In genomic region chr9:77636450-77636951, GRCm38 (mm10) we compare ENCODE assay signal across 9 mouse cellular contexts. TPM values are rescaled to one million over a fixed set of nuclear protein-coding genes. Genes with fewer than 3 reads are reported as not detected.
A peak's percentile ranks its signal among the peaks of the same experiment; 100 is the strongest.
DNase-seq lines count a peak whose midpoint lies in the region; ATAC-seq and TF ChIP-seq lines count a peak whose summit lies in the region.
"Had no signal": no experiment of that assay in that cellular context is flagged by ENCODE, and none has a peak within 500 bp of the region (broad histone marks: within the 10 kb centered on the region; RNA-seq: fewer than 3 reads in every experiment).

TSS of gene Klhl31 (plus strand) at chr9:77636500.

- ATAC-seq in kidney, embryonic 16.5 days (ENCODE audit: low FRiP score, low TSS enrichment): peak; percentile 42; the same call in 1 of the 2 replicates
- ATAC-seq in liver, embryonic 11.5 days (replicated peaks; ENCODE audit: low FRiP score): no peak

- WGBS in embryonic facial prominence, embryonic 10.5 days: 55% methylated on average over 10 of the region's 10 CpGs
- WGBS in heart, embryonic 10.5 days: 19% methylated on average over 10 of the region's 10 CpGs
- WGBS in kidney, embryonic 16.5 days: 24% methylated on average over 10 of the region's 10 CpGs
- WGBS in liver, embryonic 11.5 days: 36% methylated on average over 10 of the region's 10 CpGs

- peak; percentile 49 for DNase-seq in Muller cell, postnatal 12 days (ENCODE audit: inconsistent ontology term)
- DNase-seq in embryonic facial prominence, embryonic 10.5 days (ENCODE audit: low spot score): peak; percentile 12
- peak; percentile 84 for DNase-seq in heart, embryonic 10.5 days (ENCODE audit: low spot score)
- no peak for DNase-seq in left cerebral cortex, adult 2 months (ENCODE audit: extremely low spot score in 1 of 2, low spot score in 2 of 2)
- no peak for DNase-seq in urinary bladder, postnatal 4 days (ENCODE audit: low spot score in 2 of 2)
- DNase-seq in liver, embryonic 11.5 days (ENCODE audit: low spot score): no peak
- DNase-seq: right cerebral cortex, postnatal 25 days had no signal

- H3K4me2 ChIP-seq in kidney, embryonic 16.5 days (replicated peaks; ENCODE audit: low read depth, low read length): peak within 1 kb of the TSS; percentile 20
- no peak within 1 kb of the TSS for H3K4me2 ChIP-seq in liver, embryonic 11.5 days
- H3K4me2 ChIP-seq: limb, embryonic 12.5 days had no signal

- H3K27ac ChIP-seq in embryonic facial prominence, embryonic 10.5 days (replicated peaks): no peak within 1 kb of the TSS; the same call in 1 of the 2 replicates
- peak within 1 kb of the TSS; percentile 89 for H3K27ac ChIP-seq in heart, embryonic 10.5 days
- no peak within 1 kb of the TSS for H3K27ac ChIP-seq in kidney, embryonic 16.5 days (ENCODE audit: low read length)
- no peak within 1 kb of the TSS for H3K27ac ChIP-seq in left cerebral cortex, adult 2 months
- H3K27ac ChIP-seq in liver, embryonic 11.5 days (ENCODE audit: low read depth, low read length): no peak within 1 kb of the TSS
- H3K27ac ChIP-seq: limb, embryonic 12.5 days had no signal

- TF ChIP-seq CTCF in left cerebral cortex, adult 2 months (IDR thresholded peaks at IDR 0.05): no peak

- peaks cover 5% of the 10 kb centered on the region for H3K4me1 ChIP-seq in embryonic facial prominence, embryonic 10.5 days
- H3K4me1 ChIP-seq in heart, embryonic 10.5 days: 0 out of 2 replicates have a peak, but pooled peaks cover 7% of the 10 kb centered on the region
- peaks cover 4% of the 10 kb centered on the region; the same call in 1 of the 2 replicates for H3K4me1 ChIP-seq in kidney, embryonic 16.5 days (ENCODE audit: insufficient read depth, low read length)
- no peaks in the 10 kb centered on the region for H3K4me1 ChIP-seq in liver, embryonic 11.5 days (replicated peaks; ENCODE audit: control insufficient read depth, insufficient read depth, low read length)
- H3K4me1 ChIP-seq: limb, embryonic 12.5 days had no signal

- H3K9me3 ChIP-seq in embryonic facial prominence, embryonic 10.5 days: no peaks in the 10 kb centered on the region
- H3K9me3 ChIP-seq in heart, embryonic 10.5 days: no peaks in the 10 kb centered on the region
- no peaks in the 10 kb centered on the region for H3K9me3 ChIP-seq in kidney, embryonic 16.5 days (ENCODE audit: low read length)
- no peaks in the 10 kb centered on the region for H3K9me3 ChIP-seq in liver, embryonic 11.5 days (ENCODE audit: control insufficient read depth, low read length)
- H3K9me3 ChIP-seq: limb, embryonic 12.5 days had no signal

- H3K27me3 ChIP-seq in embryonic facial prominence, embryonic 10.5 days (replicated peaks; ENCODE audit: low read depth, poor library complexity, severe bottlenecking): no peaks in the 10 kb centered on the region
- H3K27me3 ChIP-seq in heart, embryonic 10.5 days (ENCODE audit: insufficient read depth, poor library complexity, severe bottlenecking): no peaks in the 10 kb centered on the region
- H3K27me3 ChIP-seq in kidney, embryonic 16.5 days (ENCODE audit: insufficient read depth, low read length): no peaks in the 10 kb centered on the region
- no peaks in the 10 kb centered on the region for H3K27me3 ChIP-seq in liver, embryonic 11.5 days (replicated peaks; ENCODE audit: control insufficient read depth, insufficient read depth, low read length)
- H3K27me3 ChIP-seq: limb, embryonic 12.5 days had no signal

- H3K9ac ChIP-seq in kidney, embryonic 16.5 days (replicated peaks; ENCODE audit: low read length): peak within 1 kb of the TSS; percentile 19; the same call in 1 of the 2 replicates
- H3K9ac ChIP-seq in liver, embryonic 11.5 days (ENCODE audit: low read depth, low read length): no peak within 1 kb of the TSS
- H3K9ac ChIP-seq: limb, embryonic 12.5 days had no signal

- H3K36me3 ChIP-seq in embryonic facial prominence, embryonic 10.5 days (replicated peaks): no peaks in the 10 kb centered on the region
- peaks cover 3% of the 10 kb centered on the region; the same call in 1 of the 2 replicates for H3K36me3 ChIP-seq in heart, embryonic 10.5 days
- H3K36me3 ChIP-seq in kidney, embryonic 16.5 days (ENCODE audit: insufficient read depth, low read length): no peaks in the 10 kb centered on the region
- no peaks in the 10 kb centered on the region for H3K36me3 ChIP-seq in liver, embryonic 11.5 days (ENCODE audit: control insufficient read depth, insufficient read depth, low read length)
- H3K36me3 ChIP-seq: limb, embryonic 12.5 days had no signal

- H3K4me3 ChIP-seq in embryonic facial prominence, embryonic 10.5 days: no peak within 1 kb of the TSS
- peak within 1 kb of the TSS; percentile 55 for H3K4me3 ChIP-seq in heart, embryonic 10.5 days
- no peak within 1 kb of the TSS for H3K4me3 ChIP-seq in kidney, embryonic 16.5 days (ENCODE audit: low read length)
- H3K4me3 ChIP-seq in left cerebral cortex, adult 2 months: no peak within 1 kb of the TSS
- no peak within 1 kb of the TSS for H3K4me3 ChIP-seq in liver, embryonic 11.5 days (ENCODE audit: low read depth, low read length)
- H3K4me3 ChIP-seq: limb, embryonic 12.5 days had no signal

- intact Hi-C loops in left cerebral cortex, adult 2 months (cut with DNase I): no loop called here

RNA-seq across cellular contexts. Expression of gene Klhl31, which starts in this region (rescaled TPM):
- polyA plus RNA-seq in embryonic facial prominence, embryonic 10.5 days (2016; fragmentation: Nextera tagmentation; extraction: Ambion mirVana): 0.26 and 0.35 TPM in 2 replicates
- polyA plus RNA-seq in heart, embryonic 10.5 days (2016; fragmentation: Nextera tagmentation; extraction: Ambion mirVana): 35.8 and 68.3 TPM in 2 replicates
- polyA plus RNA-seq in kidney, embryonic 16.5 days (2015; fragmentation: Nextera tagmentation; extraction: Ambion mirVana): 0.92 and 0.98 TPM in 2 replicates
- under 1 TPM in 1 of 2 experiments, not detected in 1; 0.07 TPM for total RNA-seq in left cerebral cortex, adult 2 months (2021)
- polyA plus RNA-seq in liver, embryonic 11.5 days (2014; fragmentation: Nextera tagmentation; extraction: Ambion mirVana): 0.38 and 0.49 TPM in 2 replicates

Comparison
In these comparisons a context has a peak if more than half of its experiments do, and no peak if none do; other contexts are left out.
1. RNA of gene Klhl31 (polyA plus RNA-seq): 35.8 to 68.3 TPM in heart, embryonic 10.5 days; 0.92 to 0.98 TPM in kidney, embryonic 16.5 days, 0.38 to 0.49 TPM in liver, embryonic 11.5 days and 0.26 to 0.35 TPM in embryonic facial prominence, embryonic 10.5 days; every median in the first group is over 10 times any median in the second.
2. Peak in DNase-seq in embryonic facial prominence, embryonic 10.5 days; RNA of the gene not detected or under 1 TPM.
3. Peak in ATAC-seq, H3K9ac ChIP-seq and H3K4me2 ChIP-seq in kidney, embryonic 16.5 days; RNA of the gene not detected or under 1 TPM.
4. DNase-seq: peak in Muller cell, postnatal 12 days (single experiment) and heart, embryonic 10.5 days (single experiment); none in left cerebral cortex, adult 2 months (0 of 2), urinary bladder, postnatal 4 days (0 of 2) and liver, embryonic 11.5 days (single experiment).